Mouse (Mus musculus): Measurements from ENCODE around the gene Hdac10. TPM values are rescaled to one million over a fixed set of nuclear protein-coding genes. Genes with fewer than 3 reads are reported as not detected.

Hdac10 gene
- 33.3 TPM for polyA plus RNA-seq (2017; shearing (Covaris generic))

DNA sequence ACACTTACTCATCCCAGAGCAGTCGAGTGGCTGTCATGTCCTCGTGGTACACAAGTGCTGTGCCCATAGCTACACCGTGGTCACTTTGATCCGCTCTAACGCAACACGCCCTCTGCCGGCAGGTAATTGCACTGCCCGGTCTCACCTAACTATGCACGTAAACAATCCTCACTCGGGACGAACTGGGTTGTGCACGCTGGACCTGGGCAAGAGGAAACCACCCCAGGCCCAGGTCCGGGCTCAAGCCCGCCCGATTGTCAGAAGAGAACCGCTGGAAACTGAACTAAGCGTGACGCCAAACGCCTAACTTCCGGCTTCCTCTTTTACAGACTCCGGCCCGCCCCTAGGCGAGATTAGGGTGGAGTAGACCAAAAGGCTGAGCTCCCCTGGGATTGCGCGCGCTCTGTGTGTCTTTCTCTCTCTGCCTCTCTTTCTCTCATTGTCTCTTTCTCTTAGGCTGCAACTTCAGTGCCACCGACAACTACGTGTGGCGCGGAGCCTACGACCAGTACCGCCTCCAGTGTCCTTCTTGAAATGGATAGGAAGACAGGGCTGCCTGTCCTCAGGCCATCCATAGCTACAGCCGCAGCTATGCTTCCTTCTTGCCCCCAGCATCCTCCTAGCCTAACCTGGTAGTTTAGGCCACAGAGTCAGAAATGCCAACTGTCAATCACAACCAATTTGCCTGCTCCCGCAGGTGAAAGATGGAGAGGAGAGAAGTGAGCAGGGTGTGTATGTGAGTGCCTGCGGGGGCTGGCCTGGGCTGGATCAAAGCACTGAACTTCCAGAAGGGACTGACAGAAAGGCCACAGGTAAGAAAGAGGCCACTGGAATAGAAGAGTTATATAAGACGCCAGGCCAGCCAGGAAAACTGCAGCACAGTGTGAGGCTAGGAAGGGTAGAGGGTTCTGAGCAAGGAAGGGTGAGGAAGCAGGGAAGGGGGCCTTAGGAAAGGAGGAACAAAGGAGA is at the start of gene Hdac10:
TSS of gene Hdac10 (minus strand) at position 319 of the 969 bp plus-strand sequence.

DNA sequence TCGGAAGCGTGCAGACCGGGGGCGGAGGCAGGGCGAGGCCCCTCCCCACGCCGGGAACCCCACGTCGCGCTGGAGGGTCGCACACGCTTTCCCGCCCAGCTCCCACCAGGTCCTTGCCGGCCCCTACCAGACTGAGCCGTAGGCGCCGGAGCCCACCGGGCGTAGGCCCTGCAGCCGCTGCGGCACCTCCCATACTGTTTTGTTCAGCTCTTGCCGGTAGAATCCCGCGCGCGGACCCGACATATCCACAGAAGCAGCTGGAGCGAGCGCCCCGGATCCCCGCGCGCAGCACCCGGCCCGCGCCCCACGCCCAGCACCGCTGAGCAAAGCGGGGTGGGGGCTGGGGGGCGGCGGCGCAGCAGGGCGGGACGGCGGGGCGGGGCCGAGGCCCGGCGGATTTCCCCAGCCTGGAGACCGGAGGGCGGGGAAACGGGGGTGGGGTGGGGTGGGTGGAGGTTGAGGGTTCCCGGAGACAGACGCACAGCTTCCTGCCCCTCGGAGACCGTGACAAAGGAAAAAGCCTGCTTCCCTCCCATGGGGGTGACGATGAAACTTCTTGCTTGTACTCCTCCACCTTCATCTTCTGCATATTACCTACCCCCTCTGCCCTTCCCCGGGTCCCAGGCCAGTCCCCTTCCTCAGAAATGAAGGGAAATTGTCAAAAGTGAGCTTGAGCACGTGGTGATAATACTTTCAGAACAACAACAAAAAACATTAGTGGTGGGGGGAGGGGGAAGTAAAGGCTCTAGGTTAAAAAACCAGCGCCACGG is 21.0 kb upstream of the Hdac10 start, which contains the start of gene Mapk11:
TSS of gene Mapk11 (minus strand) at position 358 of the 770 bp plus-strand sequence.

DNA sequence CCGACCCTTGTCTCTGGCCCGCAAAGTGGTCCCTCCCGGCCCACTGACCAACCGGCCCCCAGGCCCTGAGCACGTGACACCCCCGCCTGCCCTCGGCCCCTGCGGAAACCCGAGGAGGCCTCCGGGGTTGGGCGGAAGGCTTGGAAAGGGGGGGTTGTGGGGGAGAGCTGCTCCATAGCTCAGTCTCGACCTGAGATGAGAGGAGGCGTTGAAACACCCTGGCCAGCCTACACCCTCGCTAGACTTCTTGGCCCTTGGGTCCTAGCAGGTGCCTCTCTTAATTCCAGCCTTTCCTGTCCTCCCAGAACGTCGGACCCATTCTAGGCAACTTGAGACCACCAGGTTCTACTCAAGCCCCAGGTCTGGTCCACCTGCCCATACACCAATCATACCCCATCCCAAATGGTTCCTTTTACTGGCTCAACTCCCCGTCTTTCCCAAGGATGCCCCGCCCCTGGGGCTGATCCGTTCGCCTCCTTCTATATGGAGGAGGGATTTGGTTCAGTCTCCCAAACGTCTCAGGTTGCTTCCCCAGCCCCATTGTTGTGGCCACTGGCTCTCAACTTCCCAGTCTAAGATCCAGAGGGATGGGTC is 12.3 kb upstream of the Hdac10 start, which contains the start of gene Mapk12:
TSS of gene Mapk12 (minus strand) at position 45 of the 594 bp plus-strand sequence.

DNA sequence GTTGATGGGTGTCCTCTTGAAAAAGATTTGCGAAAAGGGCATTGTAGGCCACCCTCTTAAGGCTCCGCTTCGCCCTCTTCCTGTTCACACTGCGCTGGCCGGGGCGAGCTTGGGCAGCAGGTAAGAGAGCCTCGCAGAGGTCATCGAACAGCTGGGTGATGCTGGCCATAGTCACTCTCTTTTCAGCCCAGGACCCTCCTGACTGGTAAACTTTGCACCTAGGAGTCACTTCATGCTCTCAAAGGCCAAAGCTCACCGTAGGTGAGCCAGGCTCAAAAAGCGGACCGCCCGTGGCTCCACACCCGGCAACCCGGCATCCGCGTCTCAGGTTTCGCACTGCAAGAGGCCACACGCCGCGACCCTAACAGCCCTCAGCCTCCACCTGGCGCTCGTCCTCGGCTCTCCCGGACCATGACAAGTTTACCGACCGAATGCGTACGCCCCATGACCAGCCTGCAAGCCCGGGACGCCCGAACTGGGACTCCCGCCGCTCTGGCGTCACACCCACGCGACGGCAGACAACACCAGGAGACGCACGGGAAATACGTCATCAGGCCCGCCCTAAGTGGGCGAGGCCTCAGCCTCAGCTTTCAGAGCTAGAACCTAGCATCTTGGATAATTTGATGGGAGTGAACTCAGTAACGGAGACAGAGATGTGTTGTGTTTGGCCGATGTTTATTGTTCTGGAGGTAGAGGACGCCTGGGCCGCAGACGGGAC is 5.7 kb downstream of the Hdac10 start, which contains the start of gene Tubgcp6:
TSS of gene Tubgcp6 (minus strand) at position 464 of the 718 bp plus-strand sequence.

DNA sequence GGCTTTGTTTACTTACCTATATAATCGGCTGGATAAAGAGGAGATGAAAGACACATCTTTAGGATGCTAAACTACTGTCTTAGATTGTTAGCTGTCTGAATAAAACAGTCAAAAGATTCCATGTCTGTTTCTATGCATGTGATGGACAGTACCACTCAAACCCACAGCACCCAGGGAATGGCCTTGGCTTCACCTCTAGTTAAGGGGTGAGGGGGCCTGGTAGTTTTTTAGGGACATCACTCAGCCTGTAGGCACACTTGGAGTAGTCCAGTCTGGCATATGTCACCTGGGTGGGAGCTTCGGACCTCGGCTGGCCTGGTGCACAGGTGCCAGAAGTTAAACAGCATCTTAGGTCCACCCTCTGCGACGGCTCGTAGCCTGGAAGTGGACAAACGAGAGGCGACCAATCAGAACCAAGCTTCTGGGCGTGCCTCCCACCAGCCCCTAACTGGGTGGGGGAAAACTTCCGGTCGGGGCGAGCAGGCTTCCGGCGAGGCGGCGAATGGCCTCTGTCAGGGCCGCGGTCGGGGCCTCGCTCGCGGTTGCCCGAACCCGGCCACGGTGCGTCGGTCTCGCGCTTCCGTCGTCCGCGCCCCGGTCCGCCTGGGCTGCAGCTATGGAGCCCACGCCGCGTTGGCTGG is 39.8 kb downstream of the Hdac10 start, which contains the start of gene Selenoo:
TSS of gene Selenoo (plus strand) at position 478 of the 641 bp plus-strand sequence.

DNA sequence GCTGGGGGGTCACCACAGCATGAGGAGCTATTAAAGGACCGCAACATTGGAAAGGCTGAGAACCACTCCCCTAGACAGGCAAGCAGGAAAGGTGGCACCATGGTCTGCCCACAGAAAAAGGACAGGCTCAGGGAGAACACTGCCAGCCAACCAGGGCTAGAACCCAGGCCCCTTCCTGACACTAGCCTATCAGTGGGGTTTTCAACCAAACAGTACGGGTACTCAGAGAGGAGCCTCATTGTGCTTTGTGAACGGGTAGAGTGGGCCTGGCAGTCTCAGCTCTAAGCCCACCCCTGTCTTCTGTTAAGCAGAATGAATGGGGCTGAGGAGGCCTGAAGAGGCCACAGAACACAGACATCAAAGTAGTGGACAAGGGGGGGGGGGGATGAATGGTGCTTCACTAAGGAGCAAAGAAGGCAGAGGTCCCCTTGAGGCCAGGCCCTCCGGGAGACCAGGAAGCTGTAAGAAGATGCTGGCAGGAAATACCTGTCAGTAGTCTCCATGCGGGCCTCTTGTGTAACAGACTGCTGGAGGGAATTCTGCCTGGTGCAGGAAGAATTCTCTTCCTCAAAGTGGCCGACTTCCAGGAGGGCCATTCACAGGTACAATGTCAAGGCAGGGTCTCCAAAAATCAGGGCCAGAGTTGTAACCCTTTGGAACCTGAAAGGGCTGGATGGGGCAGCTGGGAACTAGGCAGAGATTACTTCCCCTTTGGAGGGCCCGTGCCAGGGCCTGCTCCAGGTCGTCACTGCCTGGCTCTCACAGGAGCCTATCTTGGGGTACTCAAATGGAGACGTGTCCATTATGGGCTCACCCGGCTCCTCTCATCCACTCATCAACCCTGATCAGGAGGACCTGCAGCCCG is 53.7 kb downstream of the Hdac10 start, which contains the start of gene Trabd:
TSS of gene Trabd (plus strand) at position 512 of the 865 bp plus-strand sequence.

Other genes starting within 250 kb of the Hdac10 start
- gene Ttll8, start 174.3 kb downstream of the Hdac10 start, polyA plus RNA-seq (2017; shearing (Covaris generic)): not detected
- gene Mlc1, start 149.7 kb downstream of the Hdac10 start, polyA plus RNA-seq (2017; shearing (Covaris generic)): not detected
- gene Mov10l1, start 145.8 kb downstream of the Hdac10 start, polyA plus RNA-seq (2017; shearing (Covaris generic)): not detected
- gene Panx2, start 69.0 kb downstream of the Hdac10 start, polyA plus RNA-seq (2017; shearing (Covaris generic)): not detected
- gene Trabd, start 53.6 kb downstream of the Hdac10 start, polyA plus RNA-seq (2017; shearing (Covaris generic)): 58.6 TPM
- gene Selenoo, start 39.6 kb downstream of the Hdac10 start, polyA plus RNA-seq (2017; shearing (Covaris generic)): 31.4 TPM
- gene Tubgcp6, start 5.6 kb downstream of the Hdac10 start, polyA plus RNA-seq (2017; shearing (Covaris generic)): 21.5 TPM
- 1.6 TPM for gene Mapk12, start 12.0 kb upstream of the Hdac10 start, polyA plus RNA-seq (2017; shearing (Covaris generic))
- 40.2 TPM for gene Mapk11, start 20.9 kb upstream of the Hdac10 start, polyA plus RNA-seq (2017; shearing (Covaris generic))
- 0.30 TPM for gene Plxnb2, start 52.1 kb upstream of the Hdac10 start, polyA plus RNA-seq (2017; shearing (Covaris generic))
- gene Dennd6b, start 67.8 kb upstream of the Hdac10 start, polyA plus RNA-seq (2017; shearing (Covaris generic)): 47.8 TPM
- gene Ppp6r2, start 82.9 kb upstream of the Hdac10 start, polyA plus RNA-seq (2017; shearing (Covaris generic)): 14.5 TPM
- gene Sbf1, start 186.6 kb upstream of the Hdac10 start, polyA plus RNA-seq (2017; shearing (Covaris generic)): 191 TPM
- gene Adm2, start 194.0 kb upstream of the Hdac10 start, polyA plus RNA-seq (2017; shearing (Covaris generic)): not detected
- gene Miox, start 205.7 kb upstream of the Hdac10 start, polyA plus RNA-seq (2017; shearing (Covaris generic)): not detected
- 57.9 TPM for gene Lmf2, start 227.0 kb upstream of the Hdac10 start, polyA plus RNA-seq (2017; shearing (Covaris generic))
- gene Ncaph2, start 227.0 kb upstream of the Hdac10 start, polyA plus RNA-seq (2017; shearing (Covaris generic)): 142 TPM
- gene Sco2, start 245.1 kb upstream of the Hdac10 start, polyA plus RNA-seq (2017; shearing (Covaris generic)): 4.6 TPM
- 1.0 TPM for gene Tymp, start 248.3 kb upstream of the Hdac10 start, polyA plus RNA-seq (2017; shearing (Covaris generic))